Mouse (Mus musculus) heart, embryonic 15.5 days (tissue): Measurements from ENCODE around the gene Tnfsf10. TPM values are rescaled to one million over a fixed set of nuclear protein-coding genes. Genes with fewer than 3 reads are reported as not detected.
A peak's percentile ranks its signal among the peaks of the same experiment; 100 is the strongest.

Experiments used
- ATAC-seq: fragments of 200-750 bp; cut with Nextera tagmentation; replicated peaks from 2 replicates; pipeline ENCODE4 v1.8.0; 2017; ENCODE audit warnings: low read depth, moderate TSS enrichment; ENCODE audit not compliant: insufficient number of reproducible peaks, insufficient read depth, low FRiP score
- H3K27ac ChIP-seq: fragments of 300-500 bp; sonication (generic); 2 replicates; pipeline ENCODE4 v1.5.1; 2015; ENCODE audit warnings: mild to moderate bottlenecking, inconsistent platforms
- H3K27me3 ChIP-seq: fragments of 300-500 bp; sonication (generic); 2 replicates; pipeline ENCODE4 v1.6.1; 2015; ENCODE audit warnings: inconsistent platforms
- H3K36me3 ChIP-seq: fragments of 300-500 bp; sonication (generic); 2 replicates; pipeline ENCODE4 v1.6.1; 2015; ENCODE audit warnings: mild to moderate bottlenecking, inconsistent platforms
- H3K4me1 ChIP-seq: fragments of 300-500 bp; sonication (generic); replicated peaks from 2 replicates; pipeline ENCODE4 v1.6.1; 2015; ENCODE audit warnings: inconsistent platforms
- H3K4me2 ChIP-seq: fragments of 300-500 bp; sonication (generic); 2 replicates; pipeline ENCODE4 v1.6.1; 2015; ENCODE audit warnings: inconsistent platforms, mild to moderate bottlenecking, moderate library complexity
- H3K4me3 ChIP-seq: fragments of 300-500 bp; sonication (generic); 2 replicates; pipeline ENCODE4 v1.5.1; 2015; ENCODE audit warnings: mild to moderate bottlenecking, inconsistent platforms
- H3K9ac ChIP-seq: fragments of 300-500 bp; sonication (generic); 2 replicates; pipeline ENCODE4 v1.6.1; 2015; ENCODE audit warnings: mild to moderate bottlenecking, inconsistent platforms
- H3K9me3 ChIP-seq: fragments of 300-500 bp; sonication (generic); replicated peaks from 2 replicates; pipeline ENCODE4 v1.6.1; 2016; ENCODE audit warnings: inconsistent platforms
- WGBS: fragments of 180-500 bp; shearing (Covaris S2); methylation state at CpG from one replicate; pipeline ENCODE4 v1.1.7; 2015; ENCODE audit warnings: mixed read lengths; 5-methylcytosine and 5-hydroxymethylcytosine counted together
- polyA plus RNA-seq: library from polyadenylated mRNA; unstranded; fragments of >200 nt; fragmentation: Nextera tagmentation; extraction: Ambion mirVana; gene quantifications from 2 replicates; pipeline ENCODE4 v1.2.1, GENCODE M21; 2015

Tnfsf10 gene
- polyA plus RNA-seq, 1 experiment from 2014 or later = 0.20 TPM

DNA sequence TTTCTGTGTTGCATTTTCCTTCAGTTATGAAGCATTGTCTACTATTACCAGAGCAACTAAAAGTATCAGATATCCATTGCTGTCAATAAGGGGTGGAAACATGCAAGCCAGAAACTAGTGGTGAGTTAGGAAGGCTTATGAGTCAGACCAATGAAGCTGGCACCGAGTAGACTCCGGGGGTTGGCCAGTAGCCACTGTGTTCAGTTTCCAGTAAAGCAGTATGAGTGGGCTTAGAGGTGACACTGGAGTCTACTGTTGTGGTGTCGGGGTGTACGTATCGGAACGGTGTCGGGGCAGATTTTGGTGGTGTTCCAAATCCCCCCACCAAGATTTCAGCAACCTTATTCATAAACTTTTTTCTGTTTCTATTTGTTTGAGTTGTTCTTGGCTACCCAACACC, 5.9 kb upstream of the Tnfsf10 start:
- no peaks in the 10 kb centered on the region for H3K27me3 ChIP-seq
- no peak overlapping the region for H3K9ac ChIP-seq
- WGBS = 89% methylated on average over 7 of the region's 7 CpGs
- no peak overlapping the region for H3K4me2 ChIP-seq
- no peaks in the 10 kb centered on the region for H3K9me3 ChIP-seq
- H3K4me3 ChIP-seq = no peak overlapping the region
- ATAC-seq = no peak
- no peak overlapping the region for H3K27ac ChIP-seq
- no peaks in the 10 kb centered on the region for H3K36me3 ChIP-seq
- no peaks in the 10 kb centered on the region for H3K4me1 ChIP-seq

DNA sequence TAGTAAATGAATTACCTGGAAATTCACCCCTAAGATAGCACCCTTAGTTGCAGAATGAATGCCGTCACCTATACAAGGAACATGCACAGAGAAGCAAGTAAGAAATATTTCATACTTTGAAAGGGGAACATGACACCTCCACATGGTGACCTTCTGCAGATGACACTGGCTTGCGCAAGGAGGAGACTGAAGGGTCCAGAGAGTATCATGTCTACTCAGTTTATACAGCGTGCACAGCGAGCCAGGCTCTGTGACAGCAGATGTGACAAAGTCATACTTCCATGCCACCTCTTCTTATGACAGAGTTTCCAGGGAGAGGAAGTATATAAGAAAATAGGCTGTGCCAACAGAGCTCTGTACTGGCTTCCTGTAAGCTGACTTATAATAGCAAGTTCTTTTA, 5.4 kb upstream of the Tnfsf10 start:
- H3K4me1 ChIP-seq = no peaks in the 10 kb centered on the region; the same call in 1 of the 2 replicates
- no peak overlapping the region for H3K27ac ChIP-seq
- H3K4me2 ChIP-seq = no peak overlapping the region
- H3K9me3 ChIP-seq = no peaks in the 10 kb centered on the region
- WGBS = 89% methylated on average over 4 of the region's 4 CpGs
- no peaks in the 10 kb centered on the region for H3K36me3 ChIP-seq
- H3K4me3 ChIP-seq = no peak overlapping the region
- ATAC-seq = no peak
- no peaks in the 10 kb centered on the region for H3K27me3 ChIP-seq
- H3K9ac ChIP-seq = no peak overlapping the region

DNA sequence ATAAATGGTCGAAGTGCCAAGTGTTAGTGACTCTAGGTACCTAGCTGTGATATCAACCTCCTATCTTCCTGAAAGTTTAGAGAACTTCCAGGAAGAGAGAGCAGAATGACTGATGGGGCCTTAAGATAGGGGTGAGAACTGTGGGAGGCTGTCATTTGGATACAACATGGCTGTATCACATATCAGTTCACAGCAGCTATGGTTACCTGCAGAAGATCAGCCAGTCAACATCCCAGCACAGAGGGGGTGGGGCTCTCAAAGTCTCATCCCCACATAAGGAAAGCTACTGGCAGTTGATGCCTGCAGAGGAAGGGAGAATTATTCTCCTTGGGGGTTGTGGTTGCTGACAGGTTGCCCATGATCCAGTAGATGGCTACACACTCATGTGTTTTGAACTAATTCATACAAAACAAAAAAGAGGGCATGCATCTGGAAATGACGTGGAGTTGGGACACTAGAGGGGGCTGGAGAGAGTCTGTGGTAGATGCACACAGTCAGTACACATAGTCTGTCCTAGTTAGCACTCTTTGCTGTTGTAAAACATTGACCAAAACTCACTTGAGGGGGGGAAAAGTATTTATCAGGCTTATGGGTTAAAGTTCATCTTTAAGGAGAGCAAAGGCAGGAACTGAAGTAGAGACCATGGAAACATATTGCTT, 2.2 kb upstream of the Tnfsf10 start:
- Histone ChIP-seq H3K4me3 (no peak overlapping the region), H3K36me3 (no peaks in the 10 kb centered on the region), H3K27me3 (no peaks in the 10 kb centered on the region), H3K4me1 (peaks cover 9% of the 10 kb centered on the region), H3K27ac (no peak overlapping the region), H3K4me2 (no peak overlapping the region), H3K9ac (no peak overlapping the region), H3K9me3 (no peaks in the 10 kb centered on the region)
- 74% methylated on average over 2 of the region's 2 CpGs for WGBS
- no peak for ATAC-seq

DNA sequence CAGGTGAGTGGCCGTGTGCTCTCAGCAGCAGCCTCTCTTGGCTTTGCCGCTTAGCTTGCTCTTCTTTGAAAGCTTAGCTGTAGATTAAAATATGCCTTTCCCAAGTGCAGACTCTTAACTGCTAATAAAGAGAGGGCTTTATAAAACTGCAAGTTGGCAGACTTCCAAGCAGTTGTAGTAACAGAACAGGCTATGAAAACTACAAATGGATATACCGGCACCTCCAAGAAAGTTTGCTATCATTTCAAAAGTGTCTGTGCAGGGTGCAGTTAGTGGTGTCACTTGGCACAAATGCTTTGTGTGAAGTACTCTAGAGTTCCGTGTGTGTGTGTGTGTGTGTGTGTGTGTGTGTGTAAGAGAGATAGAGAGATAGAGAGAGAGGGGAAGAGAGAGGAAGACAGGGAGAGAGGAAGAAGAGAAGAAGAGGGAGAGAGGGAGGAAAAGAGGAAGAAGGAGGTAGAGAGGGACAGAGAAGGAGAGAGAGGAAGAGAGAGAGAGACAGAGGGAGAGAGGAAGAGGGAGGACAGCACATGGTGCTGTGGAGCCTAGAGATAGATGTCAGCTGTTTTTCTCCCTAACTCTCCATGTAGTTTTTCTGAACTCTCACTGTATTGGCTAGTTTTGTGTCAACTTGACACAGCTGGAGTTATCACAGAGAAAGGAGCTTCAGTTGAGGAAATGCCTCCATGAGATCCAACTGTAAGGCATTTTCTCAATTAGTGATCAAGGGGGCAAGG, 628 bp downstream of the Tnfsf10 start:
- H3K27me3 ChIP-seq = no peaks in the 10 kb centered on the region
- peak overlapping the region; percentile 52 for H3K4me2 ChIP-seq
- peaks cover 12% of the 10 kb centered on the region for H3K4me1 ChIP-seq
- H3K9ac ChIP-seq = peak overlapping the region; percentile 16; the same call in 1 of the 2 replicates
- H3K4me3 ChIP-seq = peak overlapping the region; percentile 36
- H3K36me3 ChIP-seq = no peaks in the 10 kb centered on the region
- WGBS = 20% methylated on average over 4 of the region's 4 CpGs
- H3K27ac ChIP-seq = peak overlapping the region; percentile 65
- no peaks in the 10 kb centered on the region for H3K9me3 ChIP-seq
- no peak for ATAC-seq

DNA sequence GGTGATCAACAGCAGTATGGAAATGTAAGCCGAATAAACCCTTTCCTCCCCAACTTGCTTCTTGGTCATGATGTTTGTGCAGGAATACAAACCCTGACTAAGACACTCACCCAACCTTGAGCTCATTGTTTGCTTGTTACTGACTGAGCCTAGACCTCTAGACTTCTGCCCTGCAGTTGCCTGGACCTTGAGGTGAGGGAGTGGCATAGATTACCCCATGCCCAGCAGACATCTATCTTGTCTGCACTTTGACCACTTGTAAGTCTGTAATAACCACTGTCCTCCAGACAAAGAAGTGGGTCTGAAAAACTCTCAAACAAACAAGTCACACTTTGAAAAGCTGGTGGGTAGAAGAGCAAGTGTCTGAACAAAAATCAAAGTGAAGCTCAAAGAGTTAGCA, 2.8 kb downstream of the Tnfsf10 start:
- Histone ChIP-seq H3K36me3 (no peaks in the 10 kb centered on the region), H3K4me3 (no peak overlapping the region), H3K4me1 (peaks cover 12% of the 10 kb centered on the region), H3K27ac (no peak overlapping the region), H3K9ac (no peak overlapping the region), H3K9me3 (no peaks in the 10 kb centered on the region), H3K27me3 (no peaks in the 10 kb centered on the region), H3K4me2 (no peak overlapping the region)
- 83% methylated on average over 1 of the region's 1 CpGs for WGBS
- no peak for ATAC-seq

DNA sequence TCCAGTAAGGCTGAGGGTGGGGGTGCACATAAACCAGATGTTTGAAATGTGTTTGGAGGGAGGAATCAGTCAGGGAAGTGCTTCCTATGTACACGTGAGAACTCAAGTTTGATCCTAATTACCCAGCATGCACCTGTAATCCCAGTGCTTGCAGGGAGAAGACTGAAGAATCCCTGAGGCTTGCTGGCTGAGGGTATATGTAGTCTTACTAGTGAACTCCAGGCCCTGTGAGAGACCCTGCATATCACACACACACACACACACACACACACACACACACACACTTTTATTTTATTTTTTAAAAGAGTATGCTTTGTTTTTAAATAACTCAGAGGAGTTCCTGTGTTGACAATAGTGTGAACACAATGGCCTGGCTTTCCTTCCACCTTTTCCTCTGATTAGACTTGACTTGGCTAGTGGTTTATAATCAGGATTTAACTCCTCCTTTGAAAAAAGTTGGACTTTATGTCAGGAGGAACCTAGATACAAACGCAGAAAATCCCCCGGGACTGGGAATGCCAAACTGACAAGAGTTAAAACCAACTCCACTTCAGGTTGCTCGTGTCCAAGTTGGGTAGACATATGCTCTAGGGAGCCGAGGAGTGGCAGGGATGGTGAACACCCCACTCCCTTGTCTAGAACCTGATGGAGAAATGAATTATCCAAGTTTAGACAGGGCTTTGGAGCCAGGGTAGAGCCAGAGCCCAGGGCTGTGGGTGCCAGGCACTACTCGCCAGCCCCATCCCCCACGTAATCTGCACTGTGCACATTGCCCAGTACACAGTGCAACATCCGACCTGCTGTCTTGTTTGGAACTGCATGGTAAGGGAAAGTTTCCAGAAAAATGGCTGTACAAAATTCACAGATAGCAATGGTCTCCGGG, 4.0 kb downstream of the Tnfsf10 start:
- Histone ChIP-seq H3K9ac (no peak overlapping the region), H3K4me1 (peaks cover 12% of the 10 kb centered on the region), H3K27ac (peak overlapping the region; percentile 52), H3K4me2 (no peak overlapping the region), H3K9me3 (no peaks in the 10 kb centered on the region), H3K36me3 (no peaks in the 10 kb centered on the region), H3K4me3 (no peak overlapping the region), H3K27me3 (no peaks in the 10 kb centered on the region)
- 63% methylated on average over 9 of the region's 9 CpGs for WGBS
- peak; percentile 55 for ATAC-seq

DNA sequence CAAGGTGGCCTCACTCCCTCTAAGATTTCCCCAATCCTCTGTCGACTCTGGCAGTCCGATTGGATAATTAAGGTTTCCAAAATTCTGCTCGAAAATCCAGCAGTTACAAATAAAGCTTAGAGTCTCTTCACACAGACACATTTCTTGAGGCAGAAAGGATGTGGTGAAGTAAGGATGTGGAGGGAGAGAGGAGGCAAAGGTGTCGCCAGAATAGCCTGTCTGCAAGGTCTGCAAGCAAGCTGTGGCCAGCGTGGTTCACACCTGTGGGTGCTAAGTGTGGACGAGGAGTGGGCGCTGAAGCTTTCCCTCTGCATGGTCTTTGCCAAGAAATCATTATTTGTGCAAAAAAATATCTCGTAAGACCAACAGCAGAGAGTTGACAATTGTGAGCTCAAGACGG, 5.8 kb downstream of the Tnfsf10 start:
- 68% methylated on average over 9 of the region's 9 CpGs for whole genome bisulfite sequencing
- Histone ChIP-seq H3K36me3 (no peaks in the 10 kb centered on the region), H3K9ac (no peak overlapping the region), H3K27ac (no peak overlapping the region), H3K4me2 (no peak overlapping the region), H3K4me3 (no peak overlapping the region), H3K27me3 (no peaks in the 10 kb centered on the region), H3K4me1 (peaks cover 3% of the 10 kb centered on the region; the same call in 1 of the 2 replicates), H3K9me3 (no peaks in the 10 kb centered on the region)
- ATAC-seq = no peak

DNA sequence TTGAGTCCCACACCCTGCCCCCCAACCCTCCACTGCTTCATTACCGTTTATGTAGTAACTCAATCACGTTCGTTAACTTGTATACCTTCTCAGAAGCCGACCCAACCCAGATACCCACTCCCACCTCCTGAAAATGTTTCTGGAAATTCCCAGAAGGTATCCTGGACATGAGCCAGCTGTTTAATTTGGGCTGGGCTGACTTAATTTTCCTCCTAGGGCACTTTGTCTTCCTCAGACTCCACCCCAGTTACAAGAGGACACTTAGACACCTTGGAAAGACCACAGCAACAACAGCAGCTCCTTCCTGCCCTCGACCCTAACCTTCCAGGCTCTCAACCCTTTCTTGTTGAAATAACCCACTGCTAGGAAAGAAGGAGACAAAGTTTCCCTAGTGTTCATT, 6.7 kb downstream of the Tnfsf10 start:
- no peak overlapping the region for H3K9ac ChIP-seq
- no peak overlapping the region for H3K27ac ChIP-seq
- no peak overlapping the region for H3K4me3 ChIP-seq
- no peaks in the 10 kb centered on the region for H3K9me3 ChIP-seq
- H3K4me1 ChIP-seq = peaks cover 3% of the 10 kb centered on the region; the same call in 1 of the 2 replicates
- H3K36me3 ChIP-seq = no peaks in the 10 kb centered on the region
- no peaks in the 10 kb centered on the region for H3K27me3 ChIP-seq
- no peak overlapping the region for H3K4me2 ChIP-seq
- no peak for ATAC-seq
- 61% methylated on average over 5 of the region's 5 CpGs for WGBS

DNA sequence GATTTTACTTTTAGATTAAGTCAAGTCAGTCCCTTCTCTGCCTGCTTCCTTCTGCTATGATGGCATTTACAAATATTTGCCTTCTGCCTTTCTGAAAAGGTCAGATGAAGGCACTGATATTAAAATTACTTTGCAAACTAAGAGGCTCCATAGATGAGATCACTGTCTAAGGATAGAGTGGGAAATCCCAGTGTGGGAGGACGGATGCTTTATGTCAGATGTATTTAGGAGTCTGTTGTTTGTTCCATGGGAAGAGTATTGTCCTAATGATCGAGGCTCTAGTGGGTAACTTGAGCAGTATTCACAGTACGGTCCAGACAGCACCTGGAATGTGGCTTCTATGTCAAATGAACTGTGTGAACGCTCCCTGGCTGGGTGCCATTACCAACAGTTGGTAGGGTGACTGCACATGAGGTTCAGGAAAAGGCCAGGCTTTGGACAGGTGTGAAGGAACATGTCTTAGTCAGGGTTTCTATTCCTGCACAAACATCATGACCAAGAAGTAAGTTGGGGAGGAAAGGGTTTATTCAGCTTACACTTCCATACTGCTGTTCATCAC, 9.9 kb downstream of the Tnfsf10 start:
- no peaks in the 10 kb centered on the region for H3K27me3 ChIP-seq
- no peaks in the 10 kb centered on the region for H3K4me1 ChIP-seq
- H3K9ac ChIP-seq = no peak overlapping the region
- H3K36me3 ChIP-seq = no peaks in the 10 kb centered on the region
- no peaks in the 10 kb centered on the region for H3K9me3 ChIP-seq
- no peak overlapping the region for H3K27ac ChIP-seq
- ATAC-seq = no peak
- H3K4me3 ChIP-seq = no peak overlapping the region
- WGBS = 50% methylated on average over 4 of the region's 4 CpGs
- H3K4me2 ChIP-seq = no peak overlapping the region

DNA sequence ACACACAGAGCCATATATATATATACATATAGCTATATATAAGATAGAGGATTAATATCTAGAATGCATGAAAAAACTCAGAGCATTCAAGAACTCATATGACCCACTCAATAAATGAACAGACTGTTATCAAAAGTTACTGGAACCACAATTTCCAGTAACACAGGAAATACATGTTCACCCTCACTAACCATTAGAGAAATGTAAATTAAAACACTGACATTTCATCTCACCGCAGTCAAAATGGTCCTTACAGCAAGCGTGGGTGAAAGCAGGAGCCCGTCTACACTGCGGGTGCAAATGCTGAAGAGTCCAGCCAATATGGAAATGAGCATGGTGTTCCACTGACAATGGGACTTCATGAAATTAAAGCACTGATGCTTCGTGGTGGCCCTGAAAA, 13.9 kb downstream of the Tnfsf10 start:
- Histone ChIP-seq H3K4me1 (no peaks in the 10 kb centered on the region), H3K27ac (no peak overlapping the region), H3K4me3 (no peak overlapping the region), H3K9ac (no peak overlapping the region), H3K27me3 (no peaks in the 10 kb centered on the region), H3K36me3 (no peaks in the 10 kb centered on the region), H3K9me3 (no peaks in the 10 kb centered on the region), H3K4me2 (no peak overlapping the region)
- no peak for ATAC-seq
- 84% methylated on average over 5 of the region's 5 CpGs for WGBS

DNA sequence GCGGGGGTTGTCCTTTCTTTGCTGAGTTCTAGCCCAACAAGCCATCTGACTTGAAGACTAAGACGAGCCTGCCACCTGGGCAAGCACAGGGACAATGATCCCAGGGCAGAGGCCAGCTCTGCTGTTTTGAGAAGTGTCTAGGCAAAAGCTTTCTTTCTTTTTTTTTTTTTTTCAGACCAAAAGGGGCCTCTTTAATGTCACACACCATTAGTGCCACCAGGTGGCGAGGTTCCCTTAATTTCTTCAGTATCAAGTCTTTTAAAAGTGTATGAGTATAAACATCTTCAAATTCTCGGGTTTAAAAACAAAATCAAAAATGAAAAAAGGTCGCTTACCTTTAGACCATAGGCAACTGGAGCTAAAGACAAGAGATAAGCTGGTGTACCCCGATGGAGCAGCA, 21.6 kb downstream of the Tnfsf10 start:
- ATAC-seq = no peak
- no peak overlapping the region for H3K4me3 ChIP-seq
- no peak overlapping the region for H3K9ac ChIP-seq
- no peaks in the 10 kb centered on the region for H3K9me3 ChIP-seq
- no peaks in the 10 kb centered on the region for H3K27me3 ChIP-seq
- no peaks in the 10 kb centered on the region for H3K36me3 ChIP-seq
- WGBS = 24% methylated on average over 6 of the region's 6 CpGs
- H3K4me2 ChIP-seq = no peak overlapping the region
- H3K4me1 ChIP-seq = no peaks in the 10 kb centered on the region; the same call in 1 of the 2 replicates
- H3K27ac ChIP-seq = no peak overlapping the region
